In genomic region chr13:24604761-24605591, GRCm38 (mm10) we compare ENCODE assay signal across 8 mouse cellular contexts. TPM values are rescaled to one million over a fixed set of nuclear protein-coding genes. Genes with fewer than 3 reads are reported as not detected.
DNase-seq lines count a peak whose midpoint lies in the region; ATAC-seq lines count a peak whose summit lies in the region.

No protein-coding gene starts in this region.

- under 1% methylated on average over 20 of the region's 20 CpGs for WGBS in forebrain, embryonic 10.5 days
- 19% methylated on average over 20 of the region's 20 CpGs for WGBS in intestine, embryonic 16.5 days
- WGBS in midbrain, embryonic 12.5 days = 1% methylated on average over 20 of the region's 20 CpGs
- 10% methylated on average over 20 of the region's 20 CpGs for WGBS in stomach, embryonic 15.5 days

- H3K27ac ChIP-seq in forebrain, embryonic 10.5 days = peak overlapping the region; percentile 83
- H3K27ac ChIP-seq in intestine, embryonic 16.5 days (ENCODE audit: low read length) = no peak overlapping the region
- peak overlapping the region; percentile 49 for H3K27ac ChIP-seq in midbrain, embryonic 12.5 days (replicated peaks)
- no peak overlapping the region for H3K27ac ChIP-seq in stomach, embryonic 15.5 days

- no peak overlapping the region for H3K9ac ChIP-seq in intestine, embryonic 16.5 days (ENCODE audit: low read depth, low read length)
- peak overlapping the region; percentile 37 for H3K9ac ChIP-seq in midbrain, embryonic 12.5 days (replicated peaks)
- no peak overlapping the region for H3K9ac ChIP-seq in stomach, embryonic 15.5 days

- H3K4me2 ChIP-seq in intestine, embryonic 16.5 days (ENCODE audit: low read depth, low read length) = peak overlapping the region; percentile 50
- H3K4me2 ChIP-seq in midbrain, embryonic 12.5 days (replicated peaks) = peak overlapping the region; percentile 51
- H3K4me2 ChIP-seq in stomach, embryonic 15.5 days = peak overlapping the region; percentile 49

- H3K4me1 ChIP-seq in forebrain, embryonic 10.5 days = peaks cover 47% of the 10 kb centered on the region
- peaks cover 14% of the 10 kb centered on the region; the same call in 1 of the 2 replicates for H3K4me1 ChIP-seq in intestine, embryonic 16.5 days (ENCODE audit: control insufficient read depth, insufficient read depth, low read length)
- H3K4me1 ChIP-seq in midbrain, embryonic 12.5 days = peaks cover 27% of the 10 kb centered on the region
- peaks cover 15% of the 10 kb centered on the region for H3K4me1 ChIP-seq in stomach, embryonic 15.5 days

- ATAC-seq in intestine, embryonic 16.5 days = peak; percentile 36; the same call in 1 of the 2 replicates
- ATAC-seq in midbrain, embryonic 12.5 days (ENCODE audit: low FRiP score, low read depth) = peak; percentile 84
- ATAC-seq in stomach, embryonic 15.5 days (ENCODE audit: insufficient read depth, low FRiP score, low read depth) = no peak

- H3K27me3 ChIP-seq in forebrain, embryonic 10.5 days (ENCODE audit: poor library complexity, severe bottlenecking) = peaks cover 16% of the 10 kb centered on the region
- H3K27me3 ChIP-seq in intestine, embryonic 16.5 days (replicated peaks; ENCODE audit: control insufficient read depth, insufficient read depth, low read length) = no peaks in the 10 kb centered on the region
- peaks cover 12% of the 10 kb centered on the region for H3K27me3 ChIP-seq in midbrain, embryonic 12.5 days
- no peaks in the 10 kb centered on the region for H3K27me3 ChIP-seq in stomach, embryonic 15.5 days (replicated peaks)

- peak overlapping the region; percentile 48 for H3K4me3 ChIP-seq in forebrain, embryonic 10.5 days
- H3K4me3 ChIP-seq in intestine, embryonic 16.5 days (ENCODE audit: low read length) = no peak overlapping the region
- H3K4me3 ChIP-seq in midbrain, embryonic 12.5 days = peak overlapping the region; percentile 25
- H3K4me3 ChIP-seq in stomach, embryonic 15.5 days (replicated peaks) = no peak overlapping the region; the same call in 1 of the 2 replicates

- H3K36me3 ChIP-seq in forebrain, embryonic 10.5 days (replicated peaks) = no peaks in the 10 kb centered on the region
- no peaks in the 10 kb centered on the region for H3K36me3 ChIP-seq in intestine, embryonic 16.5 days (ENCODE audit: control insufficient read depth, insufficient read depth, low read length)
- no peaks in the 10 kb centered on the region for H3K36me3 ChIP-seq in midbrain, embryonic 12.5 days
- H3K36me3 ChIP-seq in stomach, embryonic 15.5 days = no peaks in the 10 kb centered on the region

- DNase-seq in kidney, postnatal 10 days = peak; percentile 23
- no peak for DNase-seq in kidney, adult 11 months
- peak; percentile 53 for DNase-seq in forebrain, embryonic 10.5 days (ENCODE audit: extremely low spot score, low spot score)
- DNase-seq in layer of hippocampus, postnatal 14 days (ENCODE audit: low spot score in 2 of 2) = no peak
- DNase-seq in frontal cortex, adult 2 months (ENCODE audit: extremely low spot score in 1 of 2, low spot score in 1 of 2) = no peak

- no peaks in the 10 kb centered on the region for H3K9me3 ChIP-seq in forebrain, embryonic 10.5 days
- H3K9me3 ChIP-seq in intestine, embryonic 16.5 days (ENCODE audit: control insufficient read depth, low read length) = no peaks in the 10 kb centered on the region
- H3K9me3 ChIP-seq in midbrain, embryonic 12.5 days = no peaks in the 10 kb centered on the region
- H3K9me3 ChIP-seq in stomach, embryonic 15.5 days = no peaks in the 10 kb centered on the region

RNA-seq across cellular contexts. Expression of gene Ripor2, which starts 23.0 kb away (rescaled TPM):
- 1.5 and 2.2 TPM in 2 replicates for polyA plus RNA-seq in forebrain, embryonic 10.5 days (2016; fragmentation: Nextera tagmentation; extraction: Ambion mirVana)
- 1.5 and 1.7 TPM in 2 replicates for polyA plus RNA-seq in intestine, embryonic 16.5 days (2015; fragmentation: Nextera tagmentation; extraction: Ambion mirVana)
- 19.8 and 21.9 TPM in 2 replicates for polyA plus RNA-seq in midbrain, embryonic 12.5 days (2016; fragmentation: Nextera tagmentation; extraction: Ambion mirVana)
- polyA plus RNA-seq in stomach, embryonic 15.5 days (2015; fragmentation: Nextera tagmentation; extraction: Ambion mirVana) = 2.7 and 3.3 TPM in 2 replicates
- total RNA-seq in layer of hippocampus, postnatal 14 days (2021) = 10 to 100 TPM; 66.1 to 68.3 TPM
- 28.2 and 33.2 TPM in 2 replicates for polyA plus RNA-seq in frontal cortex, adult 2 months (2012; rRNA removed)

Comparison
In these comparisons a context has a peak if more than half of its experiments do, and no peak if none do; other contexts are left out.
1. DNase-seq: peak in kidney, postnatal 10 days (single experiment) and forebrain, embryonic 10.5 days (single experiment); none in kidney, adult 11 months (single experiment), layer of hippocampus, postnatal 14 days (0 of 2) and frontal cortex, adult 2 months (0 of 2).
2. H3K27ac ChIP-seq: peak in forebrain, embryonic 10.5 days (single experiment) and midbrain, embryonic 12.5 days (single experiment); none in intestine, embryonic 16.5 days (single experiment) and stomach, embryonic 15.5 days (single experiment).
3. H3K4me3 ChIP-seq: peak in forebrain, embryonic 10.5 days (single experiment) and midbrain, embryonic 12.5 days (single experiment); none in intestine, embryonic 16.5 days (single experiment) and stomach, embryonic 15.5 days (single experiment).
4. Peak in every context shown above with its lines, with median percentiles within 50 percentile points of each other: H3K4me2 ChIP-seq.